Mouse (Mus musculus) ES-Bruce4 (cell line): ENCODE results near the gene Trak2.

Experiments used
- CTCF ChIP-seq: IDR thresholded peaks from one replicate; pipeline ENCODE4 v1.8.1; 2011; ENCODE audit warnings: low read depth, low read length
- EP300 ChIP-seq: IDR thresholded peaks from 2 replicates; pipeline ENCODE4 v1.6.1; 2011; ENCODE audit warnings: low read depth, low read length; ENCODE audit not compliant: insufficient read depth
- POLR2A ChIP-seq: IDR thresholded peaks from one replicate; pipeline ENCODE4 v1.8.1; 2011; ENCODE audit warnings: low read length; ENCODE audit not compliant: insufficient read depth

GRCm38 (mm10) chr1:58903681-58904080, 69.5 kb downstream of the Trak2 start:
- TF ChIP-seq EP300 (no peak), CTCF (no peak), POLR2A (no peak)
